Mouse (Mus musculus) spleen, postnatal 4 days (tissue): Measurements from ENCODE around the gene Chpf.

ENCODE experiments used
- DNase-seq, 2 experiments: peaks; one replicate each; pipeline ENCODE4 v3.0.0; 2022; ENCODE audit warnings: low spot score in 2 of 2

Chpf gene

DNA sequence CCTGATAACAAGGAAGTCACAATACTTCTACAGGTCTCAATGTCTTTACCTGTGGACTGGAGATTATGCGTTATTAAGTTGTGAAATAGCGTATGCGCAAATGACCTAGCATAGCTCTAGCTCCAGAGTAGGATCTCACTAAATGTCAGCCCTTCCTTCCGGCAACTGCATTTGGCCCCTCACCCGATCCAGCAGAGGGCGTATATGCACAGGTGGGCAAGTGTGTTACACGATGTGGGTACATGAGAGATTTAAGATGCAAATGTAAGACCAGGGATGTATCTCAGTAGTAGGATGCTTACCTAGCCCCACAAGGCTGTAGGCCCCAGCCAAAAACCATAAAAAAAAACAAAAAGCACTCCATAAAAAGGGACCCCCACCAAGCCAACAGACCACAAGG is 20.3 kb upstream of the Chpf start:
- no peak for DNase-seq

DNA sequence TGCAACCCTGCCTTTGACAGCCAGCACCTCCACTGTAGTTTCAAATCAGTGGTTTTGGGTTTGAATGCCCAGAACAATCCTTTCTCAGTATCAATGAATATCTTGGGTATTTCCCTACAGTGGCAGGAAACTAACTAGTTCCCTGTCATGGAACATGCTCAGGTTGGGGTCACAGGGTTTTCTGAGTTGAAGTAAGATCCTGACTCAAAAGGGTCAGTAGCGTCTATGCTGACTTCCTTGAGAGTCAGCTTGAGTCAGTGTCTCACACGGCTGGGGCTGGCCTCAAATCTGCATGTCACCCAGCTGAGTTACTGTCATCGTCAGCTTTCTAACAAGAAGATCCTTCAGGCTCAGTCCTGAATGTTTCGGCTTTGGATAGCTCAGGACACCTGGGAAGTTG is 19.8 kb upstream of the Chpf start:
- DNase-seq: no peak

DNA sequence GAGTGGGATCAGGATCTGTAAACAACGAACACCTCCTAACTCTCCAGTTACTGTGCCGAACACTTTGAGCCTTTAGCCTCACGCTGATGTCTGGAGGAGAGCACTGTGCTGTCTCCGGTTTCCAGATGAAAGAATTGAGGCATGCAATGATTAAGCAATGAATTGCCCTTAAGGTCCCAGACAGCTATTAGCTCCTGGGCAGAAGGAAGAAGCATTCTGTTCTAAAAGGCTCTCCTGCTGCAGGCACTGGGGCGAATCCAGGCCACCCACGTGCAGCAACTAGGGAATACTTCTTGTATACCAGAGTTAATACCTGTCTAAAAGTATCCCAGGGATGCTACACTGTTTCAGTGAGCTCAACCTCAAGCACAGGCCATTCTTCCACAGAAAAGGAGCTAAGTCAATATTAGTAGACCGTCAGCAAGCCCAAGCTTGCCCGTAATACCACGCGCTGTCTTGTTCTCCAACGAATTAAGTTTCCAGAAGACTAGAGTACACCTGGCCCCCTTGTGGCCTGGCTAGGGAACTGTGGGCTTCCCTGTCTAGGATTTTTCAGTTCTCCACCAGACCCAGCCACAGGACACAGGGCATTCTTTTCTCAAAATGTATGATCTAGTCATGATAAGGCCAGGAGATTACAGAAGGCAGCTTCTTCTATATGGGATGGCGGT is 15.9 kb upstream of the Chpf start:
- DNase-seq: peak in 1 of 2 experiments; percentile 62

DNA sequence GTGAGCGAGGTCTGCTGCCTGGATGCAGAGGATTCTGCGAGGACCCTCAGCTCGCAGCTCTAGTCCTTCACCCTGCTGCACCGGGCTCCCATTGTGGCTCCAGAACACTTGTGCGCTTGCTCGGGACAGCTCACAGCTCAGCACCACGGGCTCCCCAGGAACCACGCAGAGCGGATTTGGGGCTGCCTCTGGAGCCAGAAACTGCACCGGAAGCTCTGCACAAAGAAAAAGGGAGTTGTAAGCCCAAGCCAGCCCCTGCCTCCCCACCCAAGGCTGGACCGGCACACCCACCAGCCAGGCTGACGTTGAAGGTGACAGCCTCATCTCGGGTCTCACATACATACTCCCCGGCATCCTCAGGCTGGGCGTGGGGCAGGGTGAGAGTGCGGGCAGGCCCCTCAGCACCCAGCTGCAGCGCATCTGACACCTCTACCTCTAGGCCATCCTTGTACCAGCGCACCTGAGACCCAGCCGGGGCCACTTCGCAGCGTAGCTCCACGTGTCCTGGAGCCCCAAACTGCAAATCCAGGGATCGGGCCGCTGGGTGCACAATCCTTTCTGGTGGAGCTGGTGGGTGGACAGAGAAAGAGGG is 13.6 kb upstream of the Chpf start:
- peak in 1 of 2 experiments; percentile 55 for DNase-seq

DNA sequence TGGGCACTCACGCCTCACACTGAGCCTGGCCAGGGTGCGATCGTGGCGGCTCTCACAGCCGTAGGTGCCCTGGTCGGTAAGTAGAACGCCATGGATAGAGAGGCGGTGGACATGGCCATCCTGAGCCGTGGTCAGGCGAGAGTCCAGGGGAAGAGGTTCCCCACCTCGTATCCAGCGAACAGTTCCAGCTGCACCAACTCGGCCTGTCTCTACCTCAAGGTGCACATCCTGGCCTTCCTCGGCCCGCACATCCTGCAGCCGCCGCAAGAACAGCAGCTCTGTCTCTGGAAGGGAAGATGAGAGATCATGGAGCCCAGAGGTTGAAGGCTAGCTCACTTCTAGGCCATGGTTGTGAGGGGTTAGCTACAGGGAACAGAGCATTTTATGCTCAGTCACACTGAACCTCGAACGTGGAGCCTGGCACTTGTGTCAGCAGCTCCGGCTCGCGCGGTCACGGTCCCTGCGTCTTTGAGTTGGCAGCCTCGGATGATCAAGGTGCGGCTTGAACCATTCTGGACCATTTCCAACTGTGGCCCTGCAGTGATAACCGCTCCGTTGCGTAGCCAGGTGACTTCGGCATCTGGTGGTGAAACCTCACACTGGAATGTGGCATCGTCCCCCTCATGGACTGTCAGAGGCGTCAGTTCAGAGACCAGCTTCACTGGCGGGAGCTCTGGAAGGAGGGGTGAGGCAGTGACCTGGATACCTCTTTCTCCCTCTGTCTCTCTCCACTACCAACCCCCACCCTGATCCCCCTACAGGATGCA is 11.9 kb upstream of the Chpf start:
- peak in 1 of 2 experiments; percentile 57 for DNase-seq

DNA sequence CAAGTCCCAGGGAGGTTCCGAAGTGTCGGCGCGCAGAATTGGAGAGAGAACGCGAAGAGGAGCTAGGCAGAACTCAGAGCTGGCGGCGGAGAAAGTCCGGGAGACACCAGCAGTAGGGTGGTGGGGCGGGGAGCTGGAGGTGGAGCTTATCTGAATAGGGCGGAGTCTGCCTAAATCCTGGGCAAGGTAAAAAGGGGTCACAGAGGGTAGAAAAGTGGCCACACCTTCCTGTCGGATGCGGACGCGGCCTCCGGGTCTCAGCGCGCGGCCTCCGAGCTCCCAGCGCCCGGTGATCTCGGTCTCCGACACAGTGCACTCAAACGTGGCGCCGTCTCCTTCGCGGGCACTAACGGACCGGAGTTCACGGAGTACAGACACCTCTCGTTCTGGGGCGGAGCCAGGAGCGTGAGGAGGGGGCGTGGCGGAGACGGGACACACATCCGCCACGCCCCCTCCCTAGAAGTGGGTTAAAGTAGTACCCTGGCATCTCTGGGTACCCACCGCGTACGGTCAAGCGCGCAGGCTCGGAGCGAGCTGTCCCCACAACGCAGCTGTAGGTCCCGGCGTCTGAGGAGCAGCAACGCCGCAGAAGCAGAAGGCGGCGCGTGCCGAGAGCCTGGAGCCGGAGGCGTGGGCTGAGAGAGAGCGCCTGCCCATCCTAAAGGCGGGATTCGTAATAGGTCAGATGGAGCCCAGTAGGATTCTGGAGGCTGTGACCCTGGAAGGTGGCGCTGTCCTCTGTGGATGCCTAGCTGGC is 8.5 kb upstream of the Chpf start:
- DNase-seq: no peak

DNA sequence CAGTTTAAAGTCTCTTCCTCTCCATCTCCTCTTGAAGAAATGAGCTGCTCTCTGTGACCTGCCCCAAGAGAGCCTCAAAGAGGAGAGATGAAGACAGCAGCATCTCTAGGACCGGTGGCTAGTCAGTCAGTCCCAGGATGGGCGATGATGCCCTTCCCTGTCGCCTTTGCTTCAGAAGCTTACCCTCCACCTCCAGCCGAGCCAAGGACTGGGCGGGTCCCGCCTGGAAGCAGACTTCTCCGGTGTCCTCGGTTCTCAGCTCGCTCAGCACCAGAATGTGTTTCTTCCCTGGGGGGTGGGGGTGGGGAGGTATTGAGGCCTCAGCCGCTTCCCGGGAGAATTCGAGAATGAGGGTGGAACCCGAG is 7.9 kb upstream of the Chpf start:
- DNase-seq: no peak

DNA sequence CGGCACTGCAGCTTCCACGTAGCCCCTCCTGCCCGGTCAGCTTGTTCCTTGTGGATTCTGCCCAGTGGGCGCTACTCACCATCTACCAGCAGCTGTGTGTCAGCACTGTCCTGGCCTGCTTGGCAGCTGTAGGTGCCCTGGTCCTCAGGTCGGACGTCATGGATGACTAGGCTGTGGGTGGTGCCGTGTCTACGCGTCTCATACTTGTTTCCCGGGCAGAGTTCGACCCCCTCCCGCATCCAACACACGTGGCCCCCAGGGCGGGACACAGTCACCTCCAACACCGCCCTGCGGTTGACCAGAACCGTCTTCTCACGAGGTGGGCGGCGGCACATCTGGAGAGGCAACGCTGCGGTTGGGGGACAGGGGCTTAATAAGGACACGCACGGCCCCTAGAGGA is 7.5 kb upstream of the Chpf start:
- DNase-seq: no peak

DNA sequence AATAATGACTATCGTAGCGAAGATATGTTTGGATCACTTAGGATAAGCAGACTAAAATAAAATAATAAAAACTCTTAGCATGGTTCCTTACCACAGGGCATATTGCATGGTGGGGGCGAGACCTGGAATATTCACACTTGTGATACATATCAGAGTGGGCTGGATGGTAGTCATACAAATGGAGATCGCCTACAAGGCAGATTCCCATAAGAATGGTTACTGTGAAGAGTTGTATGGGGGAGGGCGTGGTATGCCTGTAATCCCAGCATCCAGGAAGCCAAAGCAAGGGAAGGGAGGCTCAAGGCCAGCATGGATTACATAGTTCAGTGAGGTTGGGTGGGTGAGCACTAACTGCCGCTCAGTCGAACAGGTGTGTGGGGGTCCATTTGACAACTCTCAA is 1.6 kb upstream of the Chpf start:
- no peak for DNase-seq

DNA sequence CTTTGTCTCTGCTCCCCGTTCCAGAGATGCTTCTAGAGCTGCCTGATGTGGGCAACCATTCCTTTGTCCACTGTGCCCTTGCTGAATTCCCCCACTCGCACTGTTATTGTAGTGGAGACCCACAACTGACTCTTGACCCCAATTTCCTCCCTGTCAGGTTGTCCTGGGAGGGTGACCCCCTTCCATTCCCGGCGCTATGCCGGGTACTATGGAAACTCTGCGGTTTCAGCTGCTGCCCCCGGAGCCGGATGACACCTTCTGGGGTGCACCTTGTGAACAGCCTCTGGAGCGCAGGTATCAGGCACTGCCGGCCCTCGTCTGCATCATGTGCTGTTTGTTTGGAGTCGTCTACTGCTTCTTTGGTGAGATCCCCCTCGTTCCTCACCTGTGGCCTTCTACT is 929 bp upstream of the Chpf start:
- DNase-seq: no peak

DNA sequence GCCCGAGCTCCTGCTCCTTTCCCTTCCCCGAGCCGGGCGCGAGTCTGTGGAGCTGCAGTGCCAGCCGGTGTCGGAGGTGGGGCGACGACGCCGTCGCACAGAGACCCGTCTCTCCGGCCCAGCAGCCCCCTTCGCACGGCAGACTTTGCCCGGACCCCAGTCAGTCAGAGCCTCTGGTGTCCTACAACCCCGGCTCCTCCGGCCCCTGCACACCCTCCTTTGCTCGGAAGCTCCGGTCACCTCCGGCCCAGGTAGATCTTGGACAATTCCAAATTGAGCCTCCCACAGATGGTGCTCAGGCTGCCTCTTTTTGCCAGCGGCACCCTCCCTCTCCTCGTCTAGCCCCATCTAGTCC is 505 bp upstream of the Chpf start:
- no peak for DNase-seq

DNA sequence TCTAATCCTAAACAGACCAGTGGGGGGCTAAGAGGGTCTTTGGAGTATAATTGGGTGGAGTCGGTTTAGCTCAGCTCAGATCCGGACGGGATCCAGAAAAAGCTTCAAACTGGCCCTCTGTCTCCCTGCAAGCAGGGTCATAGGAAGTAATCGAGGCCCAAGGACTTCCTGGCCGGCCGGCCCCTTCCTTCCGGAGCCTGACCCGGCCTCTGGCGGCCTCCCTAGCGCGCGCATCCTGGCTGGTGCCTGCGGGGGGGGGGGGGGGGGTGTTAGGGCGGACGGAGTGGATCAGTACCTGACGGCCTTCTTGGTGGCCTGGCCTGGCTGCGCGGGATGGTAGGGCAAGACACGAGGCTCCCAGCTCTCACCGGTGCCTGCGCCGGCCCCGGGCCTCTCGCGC is 610 bp downstream of the Chpf start:
- DNase-seq: no peak

DNA sequence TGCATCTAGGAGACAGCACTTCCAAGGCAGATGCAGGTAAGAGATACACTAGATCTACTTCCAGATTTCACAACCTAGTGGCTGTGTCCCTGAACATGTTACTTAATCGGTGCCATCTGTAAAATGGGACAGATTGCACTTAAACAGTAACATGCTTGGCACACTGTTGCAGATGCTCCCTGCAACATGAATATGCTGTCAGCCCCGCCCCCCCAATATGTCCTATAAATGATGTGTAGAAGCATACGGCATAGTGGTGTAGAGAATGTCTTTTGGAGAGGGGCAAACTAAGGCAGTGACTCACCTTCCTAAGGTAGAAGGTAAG is 1.2 kb downstream of the Chpf start:
- DNase-seq: no peak

DNA sequence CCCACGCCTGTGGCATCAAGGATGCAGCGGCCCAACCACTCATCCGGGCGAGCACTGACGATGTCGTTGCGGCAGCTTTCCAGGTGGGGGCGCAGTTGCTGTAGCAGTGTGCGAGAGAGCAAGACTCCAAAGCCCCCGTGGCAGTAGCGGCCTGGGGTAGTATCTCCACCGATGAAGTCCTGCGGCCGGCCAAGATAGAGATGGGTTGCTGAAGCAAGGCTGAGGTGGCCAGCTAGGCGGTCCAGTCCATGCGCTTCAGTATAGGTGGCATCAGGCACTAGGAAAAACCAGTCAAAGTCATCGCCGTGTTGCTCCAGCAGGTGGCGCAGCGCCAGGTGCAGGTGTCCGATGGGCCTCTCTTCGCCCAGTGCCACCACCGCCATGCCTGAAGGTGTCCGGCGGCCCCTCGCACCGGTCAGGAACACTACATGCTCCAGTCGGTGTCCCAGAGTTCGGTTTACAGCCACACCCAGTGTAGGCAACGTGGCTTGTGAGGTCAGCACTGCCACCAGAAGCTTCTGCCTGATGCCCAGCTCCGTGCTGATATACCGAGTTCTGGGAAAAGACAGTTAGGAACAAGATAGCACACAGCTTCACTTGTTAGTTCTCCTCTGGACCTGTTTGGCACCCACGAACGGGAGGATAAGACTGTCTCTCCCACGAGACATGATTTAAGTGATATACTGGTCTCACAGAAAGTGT is 1.7 kb downstream of the Chpf start:
- peak; percentile 76 to 91 for DNase-seq

DNA sequence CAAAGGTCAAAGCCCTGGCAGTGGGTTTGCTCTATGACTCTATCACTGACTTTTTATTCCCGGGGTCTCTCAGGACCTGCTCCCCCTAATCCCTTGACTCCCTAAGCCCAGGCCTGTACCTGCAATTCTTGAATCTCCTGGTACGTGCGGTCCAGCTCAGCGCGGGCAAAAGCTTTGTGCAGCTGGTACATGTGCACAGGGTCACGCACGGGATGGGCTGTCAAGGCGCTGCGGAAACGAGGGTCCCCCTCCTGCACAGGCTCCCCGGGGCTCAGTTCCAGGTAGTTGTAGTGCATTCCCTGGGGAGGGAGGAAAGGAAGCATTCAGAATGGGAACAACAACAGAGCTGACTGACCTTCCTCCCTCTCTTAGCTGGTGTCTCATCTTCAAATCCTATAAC is 2.7 kb downstream of the Chpf start:
- DNase-seq: no peak

DNA sequence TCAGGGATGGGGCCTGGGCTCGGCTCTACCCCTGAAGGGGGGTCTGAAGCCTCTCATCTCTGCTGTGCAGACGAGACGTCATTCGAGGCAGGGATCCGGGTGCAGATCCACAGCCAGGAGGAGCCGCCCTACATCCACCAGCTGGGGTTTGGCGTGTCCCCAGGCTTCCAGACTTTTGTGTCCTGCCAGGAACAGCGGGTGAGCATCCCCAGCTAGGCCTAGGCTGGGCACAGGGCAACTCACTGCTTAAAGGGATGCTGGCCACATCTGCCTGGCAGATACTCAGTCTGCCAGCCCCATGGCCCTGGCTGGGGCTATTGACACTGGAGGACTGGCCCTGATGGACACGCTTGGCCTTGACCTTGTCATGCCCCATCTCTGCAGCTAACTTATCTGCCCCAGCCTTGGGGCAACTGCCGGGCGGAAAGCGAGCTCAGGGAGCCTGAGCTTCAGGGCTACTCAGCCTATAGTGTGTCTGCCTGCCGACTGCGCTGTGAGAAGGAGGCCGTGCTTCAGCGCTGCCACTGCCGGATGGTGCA is 9.8 kb downstream of the Chpf start:
- no peak for DNase-seq

DNA sequence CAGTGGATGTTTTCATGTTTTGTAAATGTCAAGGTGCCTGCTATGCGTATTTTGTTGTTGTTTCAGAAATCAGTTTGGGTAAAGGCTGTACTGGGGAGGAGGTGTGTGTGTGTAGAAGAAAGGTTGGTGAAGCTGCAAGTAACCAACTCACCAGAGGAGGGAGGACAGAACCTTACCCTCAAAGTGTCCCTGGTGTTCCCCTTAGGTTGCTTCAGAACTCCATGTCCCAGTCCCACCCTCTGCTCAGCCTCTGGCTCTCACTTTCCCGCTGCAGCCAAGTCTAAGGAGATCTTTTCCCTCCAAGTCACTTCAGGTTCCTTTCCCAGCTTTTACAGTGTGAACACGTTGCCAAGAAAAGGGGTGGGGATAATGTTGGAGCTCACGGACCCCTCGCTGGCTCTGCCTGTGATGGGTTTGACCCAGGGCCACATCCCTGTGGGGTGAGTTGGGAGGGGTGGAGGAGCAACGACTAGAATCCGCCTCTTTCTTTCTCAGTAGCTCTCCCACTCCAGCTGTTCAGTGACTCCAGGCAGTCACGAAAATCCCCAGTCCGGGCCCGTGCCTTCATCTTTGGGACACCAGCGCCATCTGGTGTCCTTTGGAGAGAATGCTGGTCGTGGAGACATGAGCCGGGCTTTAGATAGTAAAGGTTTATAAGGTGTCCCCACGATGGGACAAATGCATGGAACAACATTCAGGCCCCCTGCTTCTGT is 11.7 kb downstream of the Chpf start:
- peak; percentile 60 to 84 for DNase-seq

DNA sequence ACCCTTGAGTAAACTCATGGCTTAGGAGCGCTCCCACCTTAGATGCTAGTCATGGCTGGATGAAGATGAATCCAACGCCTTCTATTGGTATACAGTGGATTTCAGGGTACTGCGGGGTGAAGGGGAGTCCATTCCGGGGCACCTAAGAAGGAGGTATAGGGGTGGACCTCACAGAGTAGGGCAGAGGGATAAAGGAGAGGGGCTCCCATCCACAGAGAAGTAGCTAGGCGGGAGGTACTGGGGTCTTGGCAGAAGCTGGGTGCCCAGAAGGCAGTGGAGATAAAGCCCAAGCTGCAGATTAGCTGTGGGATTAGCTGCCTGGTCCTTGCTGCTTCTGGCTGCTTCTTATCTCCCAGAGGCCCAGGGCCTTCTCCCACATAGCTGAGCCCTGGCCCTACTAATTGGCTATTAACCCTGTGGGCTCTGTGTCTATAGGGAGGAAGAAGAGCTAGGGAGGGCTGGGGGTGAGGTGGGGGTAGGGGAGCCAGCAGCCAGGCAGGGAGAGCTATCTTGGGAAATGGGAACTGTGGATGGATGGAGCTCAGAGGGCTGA is 15.4 kb downstream of the Chpf start:
- no peak for DNase-seq

DNA sequence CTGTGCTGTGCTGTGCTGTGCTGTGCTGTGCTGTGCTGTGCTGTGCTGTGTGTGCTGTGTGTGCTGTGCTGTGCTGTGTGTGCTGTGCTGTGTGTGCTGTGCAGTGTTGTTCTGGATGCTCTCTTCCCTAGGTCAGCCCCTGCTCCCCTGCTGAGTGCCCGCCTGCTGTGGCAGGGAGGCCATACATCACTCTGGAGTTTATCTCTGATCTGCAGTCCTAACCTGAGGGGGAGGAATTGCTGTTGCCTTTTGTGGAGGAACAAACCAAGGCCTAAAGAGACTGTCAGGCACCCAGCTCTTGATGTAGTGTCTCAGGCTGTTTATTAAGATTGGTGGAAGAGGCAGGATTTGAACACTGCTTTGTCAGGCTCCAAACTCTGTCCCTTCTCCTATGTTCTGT is 16.5 kb downstream of the Chpf start:
- no peak for DNase-seq

DNA sequence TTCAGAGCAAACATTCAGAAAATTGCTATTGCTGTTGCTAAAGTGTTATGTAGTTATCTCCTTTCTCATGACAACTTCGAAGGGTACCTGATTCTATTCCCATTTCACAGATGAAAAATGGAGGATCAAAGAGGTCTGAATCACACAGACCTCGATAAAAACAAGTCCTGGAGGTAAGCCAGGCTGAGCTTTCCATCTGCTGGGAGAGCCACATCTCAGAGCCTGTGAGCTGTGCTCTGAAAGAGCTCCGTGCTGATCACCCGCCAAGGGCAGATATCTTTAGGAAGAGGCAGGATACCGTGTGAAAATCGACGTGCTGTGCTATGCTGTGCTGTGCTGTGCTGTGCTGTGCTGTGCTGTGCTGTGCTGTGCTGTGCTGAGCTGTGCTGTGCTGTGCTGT is 18.8 kb downstream of the Chpf start:
- DNase-seq: no peak
